Mouse (Mus musculus) A20 (cell line): ENCODE data around the gene Arhgap30.

Source experiments
- DNase-seq: peaks from one replicate; pipeline ENCODE4 v3.0.0-alpha.2; 2011; ENCODE audit warnings: low read depth, low spot score

Gene Arhgap30

GRCm38 (mm10) chr1:171375646-171376097 is 13.1 kb upstream of the Arhgap30 start:
- DNase-seq, result no peak

GRCm38 (mm10) chr1:171378298-171378697 is 10.5 kb upstream of the Arhgap30 start:
- DNase-seq, result no peak

GRCm38 (mm10) chr1:171379935-171380599 is 8.7 kb upstream of the Arhgap30 start:
- peak; percentile 80 for DNase-seq

- peak; percentile 67 for DNase-seq
Measured at GRCm38 (mm10) chr1:171382096-171382620, 6.6 kb upstream of the Arhgap30 start.

GRCm38 (mm10) chr1:171384361-171384760 is 4.4 kb upstream of the Arhgap30 start:
- DNase-seq, result no peak

- peak; percentile 60 for DNase-seq
Measured at GRCm38 (mm10) chr1:171385171-171385570, 3.6 kb upstream of the Arhgap30 start.

GRCm38 (mm10) chr1:171387099-171387498 is 1.7 kb upstream of the Arhgap30 start:
- DNase-seq, result peak; percentile 70

- DNase-seq, result peak; percentile 94
Measured at GRCm38 (mm10) chr1:171390101-171390500, 1.3 kb downstream of the Arhgap30 start.

- no peak for DNase-seq
Measured at GRCm38 (mm10) chr1:171401821-171402220, 13.1 kb downstream of the Arhgap30 start.

GRCm38 (mm10) chr1:171402991-171403390 is 14.2 kb downstream of the Arhgap30 start:
- DNase-seq, result no peak

GRCm38 (mm10) chr1:171407263-171407662 is 18.5 kb downstream of the Arhgap30 start:
- DNase-seq, result no peak

GRCm38 (mm10) chr1:171410231-171410630 is 21.5 kb downstream of the Arhgap30 start:
- DNase-seq, result peak; percentile 68

GRCm38 (mm10) chr1:171410947-171411484 is 22.3 kb downstream of the Arhgap30 start, which contains the start of gene Usf1:
Usf1 (plus strand) TSS chr1:171411313.
- peak; percentile 98 for DNase-seq

GRCm38 (mm10) chr1:171411492-171411941 is 22.8 kb downstream of the Arhgap30 start:
- no peak for DNase-seq

- peak; percentile 86 for DNase-seq
Measured at GRCm38 (mm10) chr1:171412001-171412441, 23.3 kb downstream of the Arhgap30 start.

- no peak for DNase-seq
Measured at GRCm38 (mm10) chr1:171412446-171412845, 23.7 kb downstream of the Arhgap30 start.

- no peak for DNase-seq
Measured at GRCm38 (mm10) chr1:171413608-171414007, 24.9 kb downstream of the Arhgap30 start.

- no peak for DNase-seq
Measured at GRCm38 (mm10) chr1:171418660-171419059, 29.9 kb downstream of the Arhgap30 start, which contains the start of gene Tstd1. Tstd1 (plus strand) TSS chr1:171418872.

- DNase-seq, result no peak
Measured at GRCm38 (mm10) chr1:171419291-171419882, 30.6 kb downstream of the Arhgap30 start.

GRCm38 (mm10) chr1:171419905-171420304 is 31.2 kb downstream of the Arhgap30 start:
- DNase-seq, result no peak

- no peak for DNase-seq
Measured at GRCm38 (mm10) chr1:171422504-171423095, 33.8 kb downstream of the Arhgap30 start.

GRCm38 (mm10) chr1:171424638-171425037 is 35.9 kb downstream of the Arhgap30 start:
- DNase-seq, result no peak
